Mouse (Mus musculus) megakaryocyte, embryonic 14.5 days (primary cell): Measurements from ENCODE around the gene Fgfr2.

Experiments used
- FLI1 ChIP-seq: IDR thresholded peaks from 2 replicates; pipeline ENCODE4 v1.6.1; 2012; ENCODE audit warnings: low read length, inconsistent platforms, mixed read lengths
- GATA1 ChIP-seq: IDR thresholded peaks from 3 replicates; pipeline ENCODE4 v1.6.1; 2012; ENCODE audit warnings: mixed read lengths, low read length, inconsistent platforms, borderline replicate concordance

GRCm38 (mm10) chr7:132880276-132880675 lies 242.9 kb downstream of the Fgfr2 start:
- TF ChIP-seq GATA1: no peak
- TF ChIP-seq FLI1: no peak
